Mouse (Mus musculus) common myeloid progenitor, adult 5-6 weeks (primary cell): ENCODE results near the gene Rab11a. TPM values are rescaled to one million over a fixed set of nuclear protein-coding genes. Genes with fewer than 3 reads are reported as not detected.
"Not testable (repeated sequence)": the region's sequence is repeated elsewhere in the genome, so short reads cannot be mapped to it uniquely, and the experiment has no call there.

Experiments
- ATAC-seq: replicated peaks from 2 replicates; pipeline ENCODE4 v1.8.0; 2016; ENCODE audit warnings: low read depth, mild to moderate bottlenecking, moderate TSS enrichment, inconsistent platforms; ENCODE audit not compliant: poor library complexity, severe bottlenecking
- total RNA-seq: library from RNA; stranded (forward); fragments of 200-1000, 187-1606 nt; gene quantifications from 2 replicates; pipeline ENCODE4 v1.2.3, GENCODE M21; 2017

The Rab11a gene
- total RNA-seq, 1 experiment from 2014 or later, result 119 TPM

DNA sequence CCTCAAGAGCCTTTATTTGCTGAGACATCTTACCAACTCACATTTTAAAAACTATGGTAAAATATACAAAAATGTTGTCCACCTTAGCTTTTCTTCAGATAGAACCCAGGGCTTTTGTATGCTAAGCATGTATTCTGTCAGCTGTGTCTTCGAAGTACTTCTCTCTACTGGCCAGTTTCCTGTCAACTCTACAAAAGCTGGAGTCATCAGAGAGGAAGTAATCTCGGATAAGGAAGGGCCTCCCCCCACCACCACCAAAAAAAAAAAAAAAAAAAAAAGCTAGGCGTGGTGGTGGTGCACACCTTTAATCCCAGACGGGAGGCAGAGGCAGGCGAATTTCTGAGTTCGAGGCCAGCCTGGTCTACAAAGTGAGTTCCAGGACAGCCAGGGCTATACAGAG lies 11.8 kb upstream of the Rab11a start:
- ATAC-seq, result no peak

DNA sequence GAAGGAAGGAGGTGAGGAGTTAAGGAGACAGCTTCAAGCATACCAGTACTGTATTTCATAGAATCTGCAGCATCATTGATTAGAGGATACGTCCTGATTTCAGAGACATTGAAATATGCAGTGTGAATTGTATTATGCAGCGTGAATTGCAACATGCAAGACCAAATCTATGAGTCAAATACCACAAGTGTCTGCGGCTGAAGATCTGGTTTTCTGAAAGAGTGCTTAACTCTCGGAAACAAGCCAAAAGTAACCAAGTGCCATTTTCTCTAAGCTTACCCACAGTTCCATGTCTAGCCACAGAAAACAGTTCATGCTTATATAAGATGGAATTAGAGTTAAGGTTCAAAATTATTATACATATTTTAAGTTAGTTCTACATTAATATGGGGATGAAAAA lies 10.2 kb upstream of the Rab11a start:
- ATAC-seq, result no peak

DNA sequence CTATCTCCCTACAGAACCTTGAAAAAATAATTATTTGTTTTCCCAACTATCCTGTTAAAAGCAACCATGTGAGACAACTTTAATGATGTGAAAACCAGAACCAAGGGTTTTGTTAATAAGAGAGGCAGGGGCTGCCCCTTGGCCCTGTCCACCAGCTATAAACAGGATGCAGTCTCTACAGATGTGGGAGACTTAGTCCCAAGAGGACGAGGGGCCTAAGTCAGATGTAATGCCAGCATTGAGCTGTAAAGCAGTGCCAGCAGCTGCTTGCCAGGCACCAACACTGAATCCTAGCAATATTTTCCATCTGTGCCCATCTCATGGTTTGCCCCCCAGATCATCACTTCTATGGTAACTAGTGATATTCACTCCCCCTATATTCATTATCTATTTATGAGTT lies 4.9 kb upstream of the Rab11a start:
- ATAC-seq, result no peak

DNA sequence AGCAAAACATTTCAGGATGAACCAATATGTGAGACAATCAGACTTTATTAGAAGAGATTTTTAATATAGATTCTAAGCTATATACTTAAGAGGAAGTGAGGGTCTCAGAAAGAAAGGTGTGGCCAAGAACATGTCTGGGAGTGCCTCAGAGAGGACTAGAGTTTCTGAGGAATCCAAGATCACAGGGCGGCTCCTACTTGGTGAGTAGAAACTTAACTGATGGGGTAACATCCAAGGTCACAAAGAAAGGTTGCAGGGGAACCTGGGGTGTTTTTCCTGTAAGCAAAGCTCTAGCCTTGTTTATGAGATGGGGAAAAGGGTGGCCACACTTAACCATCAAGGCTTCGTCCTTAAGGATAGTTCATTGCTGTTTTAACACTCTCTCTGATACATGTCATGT lies 1.4 kb upstream of the Rab11a start:
- ATAC-seq, result no peak

- peak; percentile 73 for ATAC-seq
Observed at GRCm38 (mm10) chr9:64736639-64737405, 736 bp downstream of the Rab11a start.

DNA sequence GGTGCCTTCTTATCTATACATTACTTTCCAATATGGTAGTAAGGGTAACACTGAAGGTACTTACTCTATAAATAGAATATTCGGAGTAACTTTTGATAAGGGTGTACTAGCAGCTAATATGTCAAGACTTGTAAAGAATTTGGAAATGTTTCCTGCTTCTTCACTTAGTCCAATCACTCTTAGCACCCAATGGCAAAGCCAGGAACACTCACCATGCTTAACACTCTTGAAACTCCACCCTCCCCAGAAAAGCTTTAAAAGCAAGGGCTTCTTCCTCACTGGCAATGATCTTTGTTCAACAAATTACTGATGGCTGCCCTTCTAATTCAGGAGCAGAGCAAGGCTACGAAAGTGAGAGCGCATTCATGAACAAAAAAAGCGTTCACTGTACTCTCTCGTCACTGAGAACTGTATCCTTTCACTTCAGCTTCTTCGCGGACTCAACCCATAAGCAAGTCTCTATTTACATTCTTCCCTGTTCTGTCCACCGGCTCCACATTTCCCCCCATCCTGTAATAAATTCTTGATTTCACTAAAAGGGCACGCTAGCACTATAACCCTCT lies 1.4 kb downstream of the Rab11a start:
- no peak for ATAC-seq

GRCm38 (mm10) chr9:64734992-64735391 lies 2.6 kb downstream of the Rab11a start:
- not testable (repeated sequence) for ATAC-seq

DNA sequence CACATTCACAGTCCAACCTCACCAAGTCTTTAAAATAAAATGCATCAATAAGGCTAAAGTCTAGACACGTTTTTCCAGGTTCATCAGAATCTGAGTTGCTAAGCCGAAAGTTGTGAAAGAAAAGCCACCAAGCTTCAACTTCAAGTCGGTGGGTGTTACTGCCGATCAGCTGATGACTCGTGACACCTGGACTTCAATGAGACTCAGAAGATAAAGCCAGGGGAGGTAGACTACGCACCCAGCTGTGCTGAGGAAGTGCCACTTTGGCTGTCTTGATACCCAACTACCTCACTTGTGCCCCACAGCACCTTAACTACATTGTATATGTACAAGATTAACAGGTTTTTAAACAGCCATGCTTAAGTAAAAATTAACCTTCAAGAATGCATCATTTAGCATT lies 3.4 kb downstream of the Rab11a start:
- ATAC-seq, result no peak

- no peak for ATAC-seq
Observed at GRCm38 (mm10) chr9:64731029-64731560, 6.5 kb downstream of the Rab11a start.

DNA sequence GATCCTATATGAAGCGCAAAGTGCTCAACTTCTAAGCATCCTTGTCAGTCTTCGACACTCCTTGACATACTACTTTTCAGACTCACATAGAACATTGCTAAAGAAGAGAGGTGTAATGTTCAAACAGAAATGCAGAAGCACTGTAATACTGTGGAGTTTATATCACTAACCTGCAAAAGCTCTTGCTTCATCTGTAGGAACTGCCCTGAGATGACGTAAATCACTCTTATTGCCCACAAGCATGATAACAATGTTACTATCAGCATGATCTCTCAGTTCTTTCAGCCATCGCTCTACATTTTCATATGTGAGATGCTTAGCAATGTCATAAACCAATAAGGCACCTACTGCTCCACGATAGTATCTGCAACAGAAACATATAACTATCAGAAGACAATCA lies 11.1 kb downstream of the Rab11a start:
- ATAC-seq, result no peak

GRCm38 (mm10) chr9:64719526-64720163 lies 17.9 kb downstream of the Rab11a start:
- ATAC-seq, result no peak

DNA sequence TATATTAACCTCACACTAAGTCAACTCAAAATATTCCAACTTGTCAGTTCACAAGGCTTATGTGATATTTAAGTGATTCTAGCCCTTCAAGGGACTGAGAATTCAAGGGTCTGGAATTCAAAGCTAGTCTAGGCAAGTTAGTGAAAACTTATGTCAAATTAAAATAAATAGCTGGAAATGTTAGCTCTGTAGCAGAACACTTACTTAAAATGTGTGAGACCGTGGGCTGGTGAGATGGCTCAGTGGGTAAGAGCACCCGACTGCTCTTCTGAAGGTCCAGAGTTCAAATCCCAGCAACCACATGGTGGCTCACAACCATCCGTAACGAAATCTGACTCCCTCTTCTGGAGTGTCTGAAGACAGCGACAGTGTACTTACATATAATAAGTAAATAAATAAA lies 27.3 kb downstream of the Rab11a start:
- not testable (repeated sequence) for ATAC-seq

DNA sequence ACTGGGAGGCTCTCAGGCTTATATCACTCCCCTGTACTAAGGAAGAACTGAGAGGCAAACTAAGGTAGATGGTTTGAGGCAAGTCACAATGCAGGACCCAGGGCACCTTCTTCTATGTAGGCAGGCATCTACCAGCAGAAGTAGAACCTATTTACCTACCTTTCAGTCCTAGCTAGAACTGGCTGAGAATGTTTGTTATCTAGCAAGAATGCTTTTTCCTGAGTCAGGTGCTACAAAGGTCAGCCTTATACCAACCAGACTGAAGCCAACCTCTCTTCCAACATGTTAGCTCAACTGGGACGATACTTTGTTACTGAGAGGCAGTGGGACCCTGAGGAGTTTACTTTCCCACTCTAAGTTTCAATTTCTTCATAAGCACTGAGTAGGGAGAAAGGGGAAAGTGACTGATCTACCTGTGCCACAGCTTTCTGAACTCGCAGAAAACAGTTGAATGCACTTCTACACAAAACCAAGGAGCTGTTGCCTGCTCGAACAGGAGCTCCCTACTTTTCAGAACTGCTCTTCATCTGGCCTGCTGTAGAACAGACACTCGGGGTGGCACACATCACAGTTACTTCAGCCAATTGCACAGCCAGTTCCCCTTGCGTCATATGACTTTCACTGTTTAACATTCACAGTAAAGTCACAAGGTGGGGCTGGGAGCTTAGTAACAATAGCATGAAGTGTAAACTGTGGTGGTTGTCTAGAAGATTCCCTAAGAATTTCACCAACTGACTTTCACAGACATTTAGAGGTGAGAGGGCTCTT lies 33.3 kb downstream of the Rab11a start:
- no peak for ATAC-seq

GRCm38 (mm10) chr9:64703420-64703965 lies 34.1 kb downstream of the Rab11a start:
- ATAC-seq, result no peak

DNA sequence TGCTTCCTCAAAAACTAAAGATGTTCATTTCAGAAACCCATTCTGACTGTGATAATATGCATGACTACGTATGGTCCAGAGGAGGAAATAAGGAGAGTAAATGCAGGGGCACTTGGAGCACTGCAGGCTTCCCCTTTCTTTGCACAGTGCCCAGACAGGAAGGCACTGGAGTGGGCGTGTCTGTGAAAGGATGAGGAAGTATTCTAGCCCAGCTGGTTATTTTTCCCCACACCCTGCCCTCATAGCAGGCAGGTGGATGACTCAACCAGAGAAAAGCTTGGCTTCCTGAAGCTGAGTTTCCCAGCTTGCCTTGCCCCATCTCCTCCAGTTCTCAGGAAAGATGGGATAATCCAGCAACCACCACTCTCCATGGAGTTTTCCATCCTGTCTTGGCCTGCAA lies 34.6 kb downstream of the Rab11a start:
- ATAC-seq, result peak; percentile 97

GRCm38 (mm10) chr9:64702391-64702790 lies 35.2 kb downstream of the Rab11a start:
- no peak for ATAC-seq

GRCm38 (mm10) chr9:64701651-64702050 lies 35.9 kb downstream of the Rab11a start:
- no peak for ATAC-seq

DNA sequence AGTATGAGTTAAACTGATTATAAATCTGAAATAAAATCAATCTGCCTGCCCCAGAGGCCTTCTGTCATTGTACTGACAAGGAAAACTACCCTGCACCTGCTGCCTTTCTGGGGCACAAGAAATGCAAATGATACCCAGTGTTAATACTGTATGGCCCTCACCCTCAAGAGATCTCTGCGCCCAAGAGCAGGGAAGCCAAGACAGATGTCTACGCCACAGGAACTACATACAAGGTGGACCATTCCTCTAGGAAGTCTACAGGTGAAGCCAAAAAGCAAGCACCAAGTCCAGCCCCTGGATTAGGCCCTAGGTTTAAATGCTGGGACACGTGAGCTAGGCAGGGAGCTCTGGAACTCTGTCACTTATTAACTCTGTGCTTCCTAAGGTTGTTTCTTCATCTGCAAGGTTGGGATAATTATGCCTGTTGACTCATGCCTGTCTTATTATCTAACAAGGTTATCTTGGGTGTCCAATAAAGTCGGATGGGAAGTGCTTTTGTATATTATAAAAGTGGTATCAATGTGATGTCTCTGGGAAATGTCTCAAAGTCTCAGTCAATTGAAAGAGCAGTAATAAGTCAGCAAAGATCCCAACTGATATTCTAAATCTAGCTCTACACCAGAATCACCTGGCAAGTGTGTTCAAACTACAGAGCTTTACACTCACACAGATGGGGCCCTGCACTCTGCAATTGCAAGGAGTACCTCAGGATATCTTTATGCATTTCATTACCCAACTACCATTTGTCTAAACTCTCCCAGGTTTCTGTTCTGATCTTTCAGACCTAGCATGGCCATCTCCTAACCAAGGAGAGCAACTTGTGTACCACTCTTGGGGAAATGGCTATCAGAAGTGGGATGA lies 36.9 kb downstream of the Rab11a start:
- ATAC-seq, result no peak

DNA sequence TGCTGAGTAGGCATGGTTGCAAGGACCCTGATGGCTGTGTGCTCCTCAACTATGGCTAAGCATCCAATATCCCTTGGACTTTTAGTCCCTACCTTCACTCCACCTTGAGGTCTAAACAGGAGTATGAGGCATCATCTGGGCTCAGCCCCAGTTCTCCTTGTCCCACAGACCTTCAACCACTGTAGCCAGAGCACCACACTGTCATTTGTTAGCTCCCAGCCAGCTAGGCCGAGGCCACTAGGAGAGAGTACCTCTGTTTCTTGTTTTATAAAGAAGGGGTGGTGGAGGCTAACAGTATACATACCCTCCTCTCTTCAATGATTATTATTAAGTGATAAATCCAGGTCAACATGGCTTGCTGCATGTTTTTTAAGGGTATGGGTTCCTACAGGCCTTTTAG lies 39.0 kb downstream of the Rab11a start:
- no peak for ATAC-seq
